Mouse (Mus musculus) kidney, adult 2 months (tissue): ENCODE measurements around the gene Itgav.

Experiments
- CTCF ChIP-seq: fragments of 200-500 bp; conservative IDR thresholded peaks from 2 replicates; pipeline ENCODE4 v1.5.1; 2011; ENCODE audit warnings: low read depth, mild to moderate bottlenecking, control low read depth, low read length, moderate library complexity, mixed read lengths; ENCODE audit not compliant: insufficient read depth, insufficient read length
- POLR2A ChIP-seq: fragments of 200-500 bp; IDR thresholded peaks from one replicate; pipeline ENCODE4 v1.6.1; 2011; ENCODE audit warnings: low read depth, low read length, control low read depth

DNA sequence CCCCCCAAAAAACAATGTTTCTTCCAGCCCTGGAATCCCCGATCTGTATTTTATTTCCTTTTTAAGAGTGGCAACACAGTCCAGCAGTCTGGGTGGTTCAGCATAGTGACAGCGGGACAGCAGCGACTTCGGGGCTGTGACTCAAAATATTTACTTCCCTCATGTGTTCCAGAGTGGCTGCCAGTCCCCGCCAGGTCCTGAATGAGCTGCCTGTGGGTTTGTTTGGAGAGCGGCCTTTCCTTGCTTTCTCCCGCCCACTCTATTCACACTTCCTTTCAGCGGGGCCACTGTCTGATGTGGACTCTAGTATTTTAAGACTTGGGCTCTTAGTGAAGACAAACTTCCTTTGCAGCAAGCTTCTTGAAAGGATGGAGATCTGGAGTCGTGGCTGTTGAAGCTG is 18.0 kb downstream of the Itgav start:
- TF ChIP-seq POLR2A (no peak), CTCF (no peak)
